Mouse (Mus musculus): Measurements from ENCODE around the gene Rsl1d1. TPM values are rescaled to one million over a fixed set of nuclear protein-coding genes. Genes with fewer than 3 reads are reported as not detected.

Gene Rsl1d1
- polyA plus RNA-seq, 1 experiment from 2014 or later, result 167 TPM

DNA sequence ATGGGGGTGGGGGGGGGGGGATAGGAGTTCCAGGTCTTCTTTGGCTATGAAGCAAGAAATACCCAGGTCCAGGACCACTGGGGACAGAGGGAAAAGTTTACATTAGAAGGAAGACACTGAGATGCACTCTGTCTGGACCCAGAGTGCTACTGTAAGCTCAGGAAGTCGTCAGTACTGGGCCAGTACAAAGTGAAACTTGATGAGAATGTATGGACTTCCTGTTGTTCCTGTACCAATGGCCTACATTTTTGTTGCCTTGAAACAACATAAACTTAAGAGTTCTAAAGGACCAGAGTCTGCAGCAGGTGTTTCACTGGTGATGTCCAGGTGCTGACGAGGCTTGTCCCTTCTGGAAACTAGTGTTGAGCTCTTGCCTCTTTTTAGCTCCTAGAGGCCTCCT lies 25.7 kb downstream of the Rsl1d1 start:
- Histone ChIP-seq H3K4me2 (ENCODE audit: low read length) (no peak overlapping the region), H3K9me3 (replicated peaks; ENCODE audit: low read length) (no peaks in the 10 kb centered on the region), H3K27ac (no peak overlapping the region), H3K4me3 (replicated peaks; ENCODE audit: low read depth, low read length) (no peak overlapping the region), H3K36me3 (ENCODE audit: insufficient read depth, low read length) (no peaks in the 10 kb centered on the region), H3K9ac (ENCODE audit: low read depth, low read length) (no peak overlapping the region), H3K4me1 (replicated peaks; ENCODE audit: insufficient read depth, low read length) (0 out of 2 replicates have a peak, but pooled peaks cover 8% of the 10 kb centered on the region), H3K27me3 (ENCODE audit: insufficient read depth, low read length) (no peaks in the 10 kb centered on the region)
- 65% methylated on average over 2 of the region's 2 CpGs for WGBS
- TF ChIP-seq CTCF (IDR thresholded peaks at IDR 0.05; ENCODE audit: low read depth), result no peak
- DNase-seq (ENCODE audit: low spot score) (no peak), ATAC-seq (replicated peaks; ENCODE audit: low FRiP score, low read depth) (no peak)

DNA sequence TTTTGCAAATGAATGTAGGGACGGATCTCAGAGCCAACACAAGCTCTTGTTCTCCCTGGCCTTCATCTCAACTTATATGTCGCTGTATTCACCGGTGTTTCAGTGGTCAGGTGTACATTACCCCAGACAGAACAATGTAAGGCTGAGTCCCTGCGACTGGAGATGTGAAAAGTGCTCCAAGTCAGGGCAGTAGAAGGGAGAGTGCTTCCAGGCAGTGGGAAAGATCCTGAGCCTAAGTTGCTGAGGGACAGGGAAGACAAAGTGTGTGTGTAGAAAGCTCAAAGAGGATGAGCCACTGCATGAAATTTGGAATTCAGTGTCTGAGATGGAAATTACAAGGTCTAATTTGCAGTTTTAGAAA lies 26.3 kb downstream of the Rsl1d1 start:
- no peak for DNase-seq (ENCODE audit: low spot score)
- Histone ChIP-seq H3K27me3 (ENCODE audit: insufficient read depth, low read length) (no peaks in the 10 kb centered on the region), H3K27ac (peak overlapping the region; percentile 87), H3K4me1 (replicated peaks; ENCODE audit: insufficient read depth, low read length) (0 out of 2 replicates have a peak, but pooled peaks cover 8% of the 10 kb centered on the region), H3K4me3 (replicated peaks; ENCODE audit: low read depth, low read length) (peak overlapping the region; percentile 80), H3K9me3 (replicated peaks; ENCODE audit: low read length) (no peaks in the 10 kb centered on the region), H3K9ac (ENCODE audit: low read depth, low read length) (peak overlapping the region; percentile 75), H3K36me3 (ENCODE audit: insufficient read depth, low read length) (no peaks in the 10 kb centered on the region), H3K4me2 (ENCODE audit: low read length) (peak overlapping the region; percentile 82)
- no peak for ATAC-seq (replicated peaks; ENCODE audit: low FRiP score, low read depth)
- no peak for TF ChIP-seq CTCF (IDR thresholded peaks at IDR 0.05; ENCODE audit: low read depth)
- WGBS, result 5% methylated on average over 4 of the region's 4 CpGs

DNA sequence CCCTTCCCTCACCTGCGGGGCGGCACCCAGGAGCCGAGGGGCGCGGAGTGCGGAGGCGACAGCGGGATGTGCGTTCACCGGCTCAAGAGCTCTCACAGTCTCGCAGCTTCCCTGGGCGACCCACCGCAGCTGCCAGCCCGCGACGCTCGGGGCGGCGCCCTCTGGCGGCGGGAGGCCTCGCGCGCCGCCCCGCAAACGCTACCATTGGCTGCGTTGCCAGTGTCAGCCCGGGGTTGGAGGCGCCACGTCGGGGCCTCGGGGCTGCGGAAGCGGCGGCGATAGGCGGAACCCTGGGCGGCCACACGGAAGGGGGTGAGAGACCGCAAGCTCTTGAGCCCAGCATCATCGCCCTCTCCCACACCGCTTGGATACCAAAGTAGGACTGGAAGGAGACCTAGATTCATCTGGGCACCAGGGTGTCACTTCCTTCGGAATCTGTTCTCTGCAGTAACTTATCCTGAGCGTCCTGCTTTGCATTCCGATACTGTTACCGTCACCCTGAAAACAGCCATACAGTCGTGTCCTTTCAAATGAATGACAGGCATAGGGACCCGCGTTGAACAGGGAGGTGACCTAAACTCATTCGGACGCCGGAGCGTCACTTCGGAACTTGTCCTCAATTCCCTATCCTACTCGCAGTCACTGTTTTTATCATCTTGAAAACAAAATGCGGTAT lies 26.8 kb downstream of the Rsl1d1 start, which contains the start of gene Zc3h7a:
Gene Zc3h7a, minus strand, starts transcription at position 186 of the 676 bp plus-strand sequence.
- DNase-seq (ENCODE audit: low spot score), result peak; percentile 94
- Histone ChIP-seq H3K27me3 (ENCODE audit: insufficient read depth, low read length) (no peaks in the 10 kb centered on the region), H3K4me1 (replicated peaks; ENCODE audit: insufficient read depth, low read length) (0 out of 2 replicates have a peak, but pooled peaks cover 8% of the 10 kb centered on the region), H3K9me3 (replicated peaks; ENCODE audit: low read length) (no peaks in the 10 kb centered on the region), H3K27ac (peak within 1 kb of the TSS; percentile 87), H3K9ac (ENCODE audit: low read depth, low read length) (peak within 1 kb of the TSS; percentile 75), H3K4me3 (replicated peaks; ENCODE audit: low read depth, low read length) (peak within 1 kb of the TSS; percentile 80), H3K36me3 (ENCODE audit: insufficient read depth, low read length) (no peaks in the 10 kb centered on the region), H3K4me2 (ENCODE audit: low read length) (peak within 1 kb of the TSS; percentile 82)
- peak; percentile 75 for TF ChIP-seq CTCF (IDR thresholded peaks at IDR 0.05; ENCODE audit: low read depth)
- WGBS, result under 1% methylated on average over 52 of the region's 57 CpGs
- peak; percentile 90 for ATAC-seq (replicated peaks; ENCODE audit: low FRiP score, low read depth)

DNA sequence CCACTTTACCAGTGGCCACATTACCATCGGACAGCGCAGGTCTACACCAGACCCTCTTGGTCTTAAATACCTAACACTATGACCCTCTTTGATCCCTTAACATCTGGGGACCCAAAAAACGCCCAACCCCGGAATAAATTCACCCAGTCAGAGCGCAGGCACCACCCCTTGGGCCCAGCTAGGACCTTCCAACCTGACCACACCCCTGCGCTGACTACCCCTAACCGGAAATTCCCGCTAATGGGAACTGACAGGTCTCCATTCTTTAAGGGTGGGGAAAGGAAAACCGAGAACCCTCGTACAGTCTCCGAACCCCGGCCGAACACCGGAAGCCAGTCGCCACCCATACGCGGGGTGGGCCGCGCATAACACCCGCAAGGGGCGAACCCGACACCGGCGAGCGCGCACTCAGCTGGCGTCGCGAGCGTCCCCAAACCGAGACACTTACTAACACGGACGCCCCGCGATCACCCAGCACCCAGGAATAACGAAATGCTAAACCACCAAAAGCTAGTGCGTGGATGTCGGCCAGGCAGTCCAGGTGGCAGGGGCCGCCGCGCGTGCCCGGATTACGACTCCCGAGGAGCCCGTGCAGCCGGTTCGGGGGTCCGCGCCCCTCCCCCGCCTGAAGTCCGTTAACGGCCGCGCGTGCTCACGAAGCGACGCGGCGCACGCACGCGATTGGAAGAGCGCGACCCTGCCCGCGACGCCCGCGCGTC lies 27.5 kb downstream of the Rsl1d1 start:
- Histone ChIP-seq H3K9me3 (replicated peaks; ENCODE audit: low read length) (no peaks in the 10 kb centered on the region), H3K4me2 (ENCODE audit: low read length) (peak overlapping the region; percentile 82), H3K4me1 (replicated peaks; ENCODE audit: insufficient read depth, low read length) (0 out of 2 replicates have a peak, but pooled peaks cover 8% of the 10 kb centered on the region), H3K9ac (ENCODE audit: low read depth, low read length) (peak overlapping the region; percentile 75), H3K27me3 (ENCODE audit: insufficient read depth, low read length) (no peaks in the 10 kb centered on the region), H3K4me3 (replicated peaks; ENCODE audit: low read depth, low read length) (peak overlapping the region; percentile 80), H3K36me3 (ENCODE audit: insufficient read depth, low read length) (no peaks in the 10 kb centered on the region), H3K27ac (peak overlapping the region; percentile 87)
- TF ChIP-seq CTCF (IDR thresholded peaks at IDR 0.05; ENCODE audit: low read depth), result no peak
- ATAC-seq (replicated peaks; ENCODE audit: low FRiP score, low read depth) (peak; percentile 67), DNase-seq (ENCODE audit: low spot score) (peak; percentile 70)
- under 1% methylated on average over 71 of the region's 72 CpGs for WGBS

DNA sequence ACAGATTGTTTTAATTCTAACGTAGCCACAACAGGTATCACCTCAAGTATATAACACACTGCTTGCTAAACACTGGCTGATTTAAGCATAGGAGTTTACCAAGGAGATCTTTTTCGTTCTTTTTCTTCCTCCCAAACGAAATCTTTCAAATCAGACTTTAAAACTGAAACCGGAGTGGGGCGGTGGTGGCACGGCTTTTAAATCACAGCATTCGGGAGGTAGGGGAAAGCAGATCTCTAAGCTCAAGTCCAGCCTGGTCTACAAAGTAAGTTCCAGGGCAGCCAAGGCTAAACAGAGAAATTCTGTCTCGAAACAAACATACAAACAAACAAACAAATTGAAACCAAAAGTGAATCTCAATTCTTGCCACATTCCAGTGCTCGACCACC lies 28.0 kb downstream of the Rsl1d1 start:
- DNase-seq (ENCODE audit: low spot score) (no peak), ATAC-seq (replicated peaks; ENCODE audit: low FRiP score, low read depth) (no peak)
- no peaks in the 10 kb centered on the region for H3K27me3 ChIP-seq (ENCODE audit: insufficient read depth, low read length)
- 0 out of 2 replicates have a peak, but pooled peaks cover 8% of the 10 kb centered on the region for H3K4me1 ChIP-seq (replicated peaks; ENCODE audit: insufficient read depth, low read length)
- H3K9me3 ChIP-seq (replicated peaks; ENCODE audit: low read length), result no peaks in the 10 kb centered on the region
- WGBS, result under 1% methylated on average over 9 of the region's 9 CpGs
- no peaks in the 10 kb centered on the region for H3K36me3 ChIP-seq (ENCODE audit: insufficient read depth, low read length)
- peak overlapping the region; percentile 80 for H3K4me3 ChIP-seq (replicated peaks; ENCODE audit: low read depth, low read length)
- H3K4me2 ChIP-seq (ENCODE audit: low read length), result peak overlapping the region; percentile 82
- TF ChIP-seq CTCF (IDR thresholded peaks at IDR 0.05; ENCODE audit: low read depth), result no peak
- H3K9ac ChIP-seq (ENCODE audit: low read depth, low read length), result peak overlapping the region; percentile 75
- peak overlapping the region; percentile 87 for H3K27ac ChIP-seq

DNA sequence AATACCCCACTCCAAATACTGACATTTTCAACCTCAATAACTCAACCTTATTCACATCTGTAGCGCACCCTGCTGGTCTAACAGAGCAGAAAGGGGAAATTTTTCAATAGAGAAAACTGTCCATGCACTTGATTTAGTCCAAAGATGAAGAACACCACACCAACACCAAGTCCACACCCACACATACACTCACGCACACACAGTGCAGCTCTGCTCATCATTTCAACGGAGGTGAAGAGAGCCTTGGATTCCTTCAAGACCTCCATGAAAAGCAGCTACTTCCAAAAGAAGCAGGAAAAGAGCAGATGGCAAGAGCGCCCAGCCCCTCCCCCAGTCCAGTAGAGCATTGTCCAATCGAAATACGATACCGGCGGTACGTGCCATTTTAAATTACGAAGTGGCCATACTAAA lies 28.5 kb downstream of the Rsl1d1 start:
- Histone ChIP-seq H3K4me2 (ENCODE audit: low read length) (peak overlapping the region; percentile 82), H3K27ac (peak overlapping the region; percentile 87; the same call in 1 of the 2 replicates), H3K9me3 (replicated peaks; ENCODE audit: low read length) (no peaks in the 10 kb centered on the region), H3K9ac (ENCODE audit: low read depth, low read length) (no peak overlapping the region), H3K27me3 (ENCODE audit: insufficient read depth, low read length) (no peaks in the 10 kb centered on the region), H3K4me3 (replicated peaks; ENCODE audit: low read depth, low read length) (peak overlapping the region; percentile 80), H3K36me3 (ENCODE audit: insufficient read depth, low read length) (no peaks in the 10 kb centered on the region), H3K4me1 (replicated peaks; ENCODE audit: insufficient read depth, low read length) (0 out of 2 replicates have a peak, but pooled peaks cover 8% of the 10 kb centered on the region)
- DNase-seq (ENCODE audit: low spot score), result peak; percentile 87
- 4% methylated on average over 10 of the region's 10 CpGs for WGBS
- TF ChIP-seq CTCF (IDR thresholded peaks at IDR 0.05; ENCODE audit: low read depth), result peak; percentile 74
- ATAC-seq (replicated peaks; ENCODE audit: low FRiP score, low read depth), result no peak
